Mouse (Mus musculus): ENCODE results near the gene Sema3f.

Gene Sema3f

DNA sequence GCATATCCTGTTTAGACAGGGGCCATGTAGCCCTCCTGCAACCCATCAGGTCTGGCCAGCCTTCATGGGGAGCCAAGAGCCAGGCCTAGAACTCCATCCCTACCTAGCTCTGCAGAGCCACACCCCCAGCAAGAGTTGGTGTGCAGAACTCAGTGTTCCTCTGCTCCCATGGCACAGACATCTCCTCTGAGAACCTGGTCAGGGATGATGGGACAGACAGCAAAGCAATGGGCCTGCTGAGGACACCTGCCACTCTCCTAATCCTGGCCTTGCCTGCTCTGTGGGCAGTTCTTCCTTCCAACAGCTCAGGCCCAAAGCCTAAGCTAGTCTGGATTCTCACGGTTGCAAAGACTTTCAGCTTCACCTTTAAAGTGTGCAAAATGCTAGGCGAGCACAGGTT lies 5.4 kb upstream of the Sema3f start:
- DNase-seq (ENCODE audit: low spot score in 2 of 2) = no peak

GRCm38 (mm10) chr9:107714221-107714952 lies 4.1 kb upstream of the Sema3f start:
- DNase-seq (ENCODE audit: low spot score in 2 of 2) = no peak

GRCm38 (mm10) chr9:107709096-107709696 lies 1.1 kb downstream of the Sema3f start:
- no peak for DNase-seq (ENCODE audit: low spot score in 2 of 2)

GRCm38 (mm10) chr9:107708439-107709095 lies 1.7 kb downstream of the Sema3f start:
- DNase-seq (ENCODE audit: low spot score in 2 of 2) = no peak

- no peak for DNase-seq (ENCODE audit: low spot score in 2 of 2)
Observed at GRCm38 (mm10) chr9:107707701-107708438, 2.4 kb downstream of the Sema3f start.

DNA sequence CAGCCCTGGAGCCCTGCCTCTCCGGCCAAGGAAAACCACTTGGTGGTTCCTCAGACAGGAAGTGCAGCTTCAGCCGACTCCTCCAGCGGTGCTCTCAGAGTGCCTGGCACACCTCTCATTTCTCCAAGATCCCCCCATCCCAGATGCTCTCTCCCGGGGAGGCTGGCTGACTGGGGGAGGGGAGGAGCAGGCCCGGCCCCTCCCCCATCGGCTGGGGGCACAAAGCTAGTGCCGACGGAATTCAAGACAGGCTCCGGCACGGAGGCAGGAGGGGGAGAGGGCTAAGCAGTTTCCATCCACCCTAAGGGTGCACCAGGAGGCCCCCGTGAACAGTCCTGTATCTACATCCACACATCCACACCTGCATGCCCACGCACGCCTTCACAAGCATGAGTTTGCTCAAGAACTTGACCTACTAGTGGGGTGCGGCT lies 3.5 kb downstream of the Sema3f start:
- no peak for DNase-seq (ENCODE audit: low spot score in 2 of 2)

DNA sequence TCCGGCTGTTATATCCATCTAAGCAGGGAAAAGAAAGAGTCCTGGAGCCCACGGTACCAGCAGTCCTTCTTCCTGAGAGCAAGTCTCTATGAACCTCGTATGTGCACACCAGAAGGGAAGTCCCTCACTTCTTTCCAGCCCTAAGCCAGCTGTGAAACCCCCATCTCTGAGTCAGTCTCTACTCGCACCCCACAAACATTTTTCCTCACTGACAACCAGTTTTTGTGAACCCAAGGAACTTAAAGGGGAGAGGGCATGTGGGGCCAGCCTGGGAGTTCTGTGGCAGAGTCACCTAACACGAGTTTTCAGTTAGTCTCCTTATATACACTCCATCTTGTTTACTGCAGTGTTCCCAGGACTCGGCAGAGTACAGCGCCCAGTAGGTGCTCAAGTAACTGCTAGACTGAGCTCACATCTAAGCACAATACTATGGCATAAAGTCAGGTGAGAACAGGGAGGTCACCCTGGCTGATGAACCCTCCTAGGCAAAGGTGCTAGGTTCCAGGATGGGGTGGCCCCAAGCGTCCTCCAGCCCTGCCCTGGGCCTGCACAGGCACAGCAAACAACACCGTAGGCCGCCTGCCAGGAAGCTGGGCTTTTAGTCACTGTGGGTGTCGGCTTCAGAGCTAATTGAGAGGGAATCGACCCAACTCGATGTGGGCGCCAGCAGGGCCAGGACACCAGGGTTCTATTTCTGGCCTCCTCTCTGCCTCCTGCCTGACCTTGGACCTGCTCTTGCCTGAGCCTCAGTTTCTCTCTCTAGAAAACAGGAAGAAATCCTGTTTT lies 6.7 kb downstream of the Sema3f start:
- DNase-seq (ENCODE audit: low spot score in 2 of 2) = no peak

GRCm38 (mm10) chr9:107702606-107703185 lies 7.6 kb downstream of the Sema3f start:
- DNase-seq (ENCODE audit: low spot score in 2 of 2) = no peak

GRCm38 (mm10) chr9:107701594-107701993 lies 8.7 kb downstream of the Sema3f start:
- peak in 1 of 2 experiments; percentile 79 for DNase-seq (ENCODE audit: low spot score in 2 of 2)

DNA sequence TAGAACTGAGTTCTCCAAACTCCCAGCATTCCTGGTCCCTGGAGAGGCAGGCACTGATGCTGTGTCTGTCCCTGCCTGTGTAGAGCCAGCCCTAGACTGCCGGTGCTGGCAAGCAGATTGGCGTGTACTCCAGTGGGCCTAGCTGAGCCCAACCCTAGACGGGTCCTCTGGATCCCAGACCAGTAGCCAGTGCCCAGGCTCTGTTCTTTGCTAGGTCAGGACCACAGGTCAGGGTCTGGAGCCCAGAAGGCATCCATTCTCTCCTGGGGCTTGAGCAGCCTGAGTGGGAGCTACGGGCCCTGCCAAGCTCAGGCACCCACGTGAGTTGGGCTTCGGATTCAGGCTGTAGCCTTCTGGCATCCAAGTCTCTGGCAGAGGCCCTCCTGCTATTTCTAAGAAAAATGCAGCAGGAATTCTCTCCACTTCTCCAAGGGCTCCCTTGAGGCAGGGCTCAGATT lies 10.1 kb downstream of the Sema3f start:
- peak in 1 of 2 experiments; percentile 64 for DNase-seq (ENCODE audit: low spot score in 2 of 2)

DNA sequence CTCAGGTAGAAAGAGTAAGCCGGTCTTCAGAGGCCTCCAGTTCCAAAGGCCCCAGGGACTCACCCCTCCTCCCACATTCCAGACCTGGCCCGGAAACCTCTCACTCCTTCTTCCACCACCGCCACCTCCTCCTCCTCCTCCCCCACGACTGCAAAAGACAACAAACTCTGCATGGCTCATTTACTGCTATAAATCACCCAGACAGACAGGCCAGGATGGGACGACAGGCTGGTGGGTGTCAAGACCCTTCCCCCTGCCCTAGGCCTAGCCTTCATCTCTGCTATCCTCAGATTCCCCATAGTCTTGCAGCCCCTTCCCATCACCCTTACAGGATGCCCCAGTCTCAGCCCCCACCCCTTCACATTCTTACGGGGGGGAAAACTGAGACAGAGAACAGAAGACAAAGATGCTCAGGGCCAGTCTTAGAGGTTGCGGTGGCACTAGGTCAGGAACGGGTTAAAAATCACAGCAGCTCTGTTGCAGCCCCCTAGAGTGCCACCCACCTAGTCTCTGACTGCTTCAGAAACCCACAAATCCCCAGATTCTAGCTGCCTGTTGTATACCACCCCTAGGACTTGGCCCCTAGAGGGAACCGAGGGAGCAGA lies 10.8 kb downstream of the Sema3f start:
- DNase-seq (ENCODE audit: low spot score in 2 of 2) = no peak

DNA sequence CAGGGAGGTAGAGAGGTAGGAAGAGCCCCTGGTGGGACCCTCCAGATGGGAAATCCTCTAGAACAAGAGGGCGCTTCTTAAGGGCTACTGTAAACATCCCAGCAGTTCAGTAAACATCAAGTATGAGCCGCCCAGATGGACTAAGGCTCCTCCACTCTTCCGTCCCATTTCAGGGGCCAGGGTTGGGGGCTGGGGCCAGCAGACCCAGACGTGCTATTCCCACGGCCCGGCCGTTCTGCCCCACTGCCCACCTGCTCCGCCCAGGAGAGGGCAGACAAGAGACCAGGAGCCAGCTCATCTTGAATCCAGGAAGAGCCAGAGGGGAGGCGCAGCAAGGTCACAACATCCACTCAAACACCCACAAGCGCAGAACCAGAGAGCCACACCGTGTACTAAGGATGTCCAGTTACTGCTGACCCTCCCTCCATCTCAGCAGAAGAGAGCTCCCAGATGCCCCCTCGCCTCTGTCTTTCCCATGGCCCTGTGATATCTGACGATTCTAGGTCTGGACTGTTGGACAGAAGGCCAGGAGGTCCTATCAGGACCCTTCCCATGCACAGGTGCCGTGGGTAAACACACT lies 11.6 kb downstream of the Sema3f start:
- no peak for DNase-seq (ENCODE audit: low spot score in 2 of 2)

DNA sequence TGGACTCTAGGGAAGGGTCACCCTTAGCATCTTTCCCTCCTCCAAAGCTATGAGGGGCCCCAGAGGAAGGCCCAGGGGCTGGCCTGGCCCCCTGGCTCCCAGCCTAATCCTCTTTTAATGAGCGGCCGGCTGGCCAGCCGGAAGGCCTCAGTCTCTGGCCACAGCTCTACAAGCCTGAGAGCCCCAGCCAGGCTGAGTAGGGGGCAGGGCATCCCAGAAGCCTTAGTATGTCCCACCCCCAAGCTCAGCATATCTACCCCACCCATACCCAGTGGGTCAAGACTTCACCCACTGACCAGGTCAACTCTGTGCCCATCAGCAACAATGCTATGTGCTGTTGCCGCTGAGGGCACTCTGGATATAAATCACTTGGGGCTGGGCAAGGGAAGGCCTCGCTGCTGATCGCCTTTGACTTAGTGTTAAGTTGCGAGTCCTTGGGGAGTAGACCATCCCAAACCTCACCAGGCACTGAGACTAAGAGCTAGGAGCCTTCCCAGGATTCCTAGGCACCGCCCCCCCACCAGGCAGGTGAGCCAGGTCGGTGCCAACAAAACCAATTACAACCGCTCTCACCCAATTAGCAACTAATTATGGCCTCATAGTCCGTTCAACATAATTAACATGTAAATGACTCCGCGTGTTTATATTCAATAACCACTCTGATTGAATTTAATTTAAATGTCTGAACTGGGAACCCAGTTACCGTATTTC lies 12.3 kb downstream of the Sema3f start:
- DNase-seq (ENCODE audit: low spot score in 2 of 2) = no peak

DNA sequence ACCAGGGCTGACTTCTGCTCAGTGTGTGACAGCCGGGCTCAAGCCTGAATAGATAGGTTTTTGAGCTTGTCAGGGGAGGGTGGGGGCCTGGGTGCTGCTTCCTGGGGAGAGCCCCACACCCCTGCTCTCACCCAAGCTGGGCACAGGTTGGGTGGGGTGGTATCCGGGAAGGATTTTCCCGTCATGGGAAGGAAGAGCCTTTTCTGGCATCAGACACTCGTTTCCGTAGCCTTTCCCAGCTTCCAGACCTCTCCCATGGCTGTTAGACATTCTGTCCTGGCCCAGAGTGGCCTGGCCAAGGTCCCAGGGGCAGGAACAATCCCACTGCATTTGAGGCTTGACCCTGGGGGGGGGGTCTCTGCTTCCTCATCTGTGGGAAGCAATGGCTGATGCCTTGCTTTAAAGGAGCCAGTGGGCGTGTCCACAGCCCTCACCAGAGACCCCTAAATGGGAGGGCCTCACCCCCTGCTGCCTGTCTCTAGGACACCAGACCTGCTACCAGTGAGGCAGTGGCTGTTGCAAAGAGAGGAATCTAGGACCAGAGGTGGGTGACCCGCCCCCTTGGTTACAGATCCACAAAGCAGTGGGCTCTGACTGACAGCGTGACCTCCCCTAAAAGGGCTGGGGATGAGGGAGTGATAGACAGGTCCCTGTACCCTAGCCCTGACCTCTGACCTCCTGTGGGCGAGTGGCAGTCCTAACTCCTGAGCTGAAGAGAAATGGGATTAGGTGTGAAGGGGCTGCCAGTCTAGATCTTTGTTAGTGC lies 13.2 kb downstream of the Sema3f start:
- DNase-seq (ENCODE audit: low spot score in 2 of 2) = no peak

DNA sequence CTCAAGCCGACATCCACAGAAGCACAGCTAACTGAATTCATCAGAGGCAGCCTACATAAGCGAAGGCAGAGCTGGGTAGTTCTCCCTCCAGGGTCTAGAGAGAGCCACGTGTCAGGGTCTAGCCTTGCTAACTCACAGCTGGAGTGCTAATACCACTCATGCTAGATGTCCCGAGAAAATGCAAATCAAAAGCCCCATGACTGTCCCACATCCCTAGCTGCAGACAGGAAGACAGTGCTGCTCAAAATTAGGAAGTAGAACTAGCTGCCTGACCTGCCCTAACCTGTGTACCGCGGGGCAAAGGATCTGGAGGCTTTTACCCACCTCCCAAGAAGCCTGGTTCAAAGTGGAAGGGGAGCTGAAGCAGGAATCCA lies 14.2 kb downstream of the Sema3f start:
- no peak for DNase-seq (ENCODE audit: low spot score in 2 of 2)

GRCm38 (mm10) chr9:107695441-107696105 lies 14.7 kb downstream of the Sema3f start:
- DNase-seq (ENCODE audit: low spot score in 2 of 2) = no peak

DNA sequence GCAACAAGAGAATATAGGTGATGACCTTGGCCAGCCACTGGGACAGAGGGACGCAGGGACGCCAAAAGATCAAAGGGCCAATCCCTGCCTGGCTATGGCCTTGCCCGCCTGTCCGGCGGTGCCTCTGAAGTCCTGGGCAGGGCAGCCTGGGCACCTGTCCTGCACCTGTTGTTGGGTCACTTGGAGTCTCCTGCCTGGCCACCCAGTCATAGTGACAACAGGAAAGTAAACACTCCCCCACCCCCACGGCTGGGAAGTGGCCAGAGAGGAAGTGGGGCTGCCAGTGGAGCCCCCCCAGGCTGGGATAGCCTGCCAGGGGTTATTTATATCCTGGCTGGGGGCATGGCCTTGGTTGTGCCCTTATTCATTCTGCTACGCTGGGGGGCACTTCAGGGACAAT lies 15.6 kb downstream of the Sema3f start:
- no peak for DNase-seq (ENCODE audit: low spot score in 2 of 2)

DNA sequence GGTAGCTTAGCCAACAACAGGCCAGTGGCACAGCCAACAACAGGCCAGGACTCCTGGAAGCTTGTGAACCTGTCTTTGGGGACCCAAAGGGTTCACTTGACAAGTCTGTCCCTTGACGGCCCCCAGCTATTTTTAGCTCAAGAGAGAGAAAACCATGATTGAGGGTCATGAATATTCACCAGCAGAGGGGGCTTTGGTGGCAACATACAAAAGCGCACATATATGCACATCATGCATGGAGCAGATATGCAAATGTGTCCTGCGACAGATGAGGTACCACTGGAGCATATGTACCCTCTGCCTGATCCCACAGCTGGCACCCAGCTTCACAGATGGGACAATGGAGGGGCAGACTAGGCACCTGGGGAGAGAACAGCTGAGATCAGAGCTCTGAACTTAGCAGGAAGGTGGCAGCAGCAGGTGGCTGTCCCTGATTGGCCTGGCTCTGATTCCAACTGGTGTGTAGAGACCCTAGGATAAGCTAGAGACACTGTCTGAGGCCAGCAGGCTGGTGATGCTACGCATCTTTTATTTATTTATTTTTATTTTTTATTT lies 16.8 kb downstream of the Sema3f start:
- DNase-seq (ENCODE audit: low spot score in 2 of 2) = no peak
